13 mouse cellular contexts compared by ENCODE assay signal in genomic region chr17:28424373-28424772, GRCm38 (mm10). TPM values are rescaled to one million over a fixed set of nuclear protein-coding genes. Genes with fewer than 3 reads are reported as not detected.
A peak's percentile ranks its signal among the peaks of the same experiment; 100 is the strongest.
DNase-seq lines count a peak whose midpoint lies in the region; ATAC-seq and TF ChIP-seq lines count a peak whose summit lies in the region.
"Had no signal": no experiment of that assay in that cellular context is flagged by ENCODE, and none has a peak within 500 bp of the region (broad histone marks: within the 10 kb centered on the region; RNA-seq: fewer than 3 reads in every experiment).

No protein-coding gene starts in this region.

- peak; percentile 47 for DNase-seq in adrenal gland, adult 2 months
- DNase-seq in adrenal gland, postnatal 4 days (ENCODE audit: low spot score in 2 of 2), result no peak
- DNase-seq in liver, adult 2 months (ENCODE audit: extremely low read depth, low read depth, low spot score), result peak; percentile 58
- DNase-seq in liver, result no peak
- peak; percentile 52 to 67 for DNase-seq in heart, postnatal 10 days
- peak; percentile 85 for DNase-seq in lung, postnatal 25 days (ENCODE audit: low spot score)
- DNase-seq: embryo, embryonic 11 days; liver, embryonic 13.5 days had no signal

- H3K9ac ChIP-seq in liver, adult 2 months (ENCODE audit: low read depth, low read length), result no peak overlapping the region
- H3K9ac ChIP-seq: liver, embryonic 13.5 days had no signal

- WGBS in liver, adult 2 months, result 47% methylated on average over 6 of the region's 6 CpGs

- no peak for TF ChIP-seq POLR2A in liver, adult 2 months (IDR thresholded peaks at IDR 0.05; ENCODE audit: extremely low read depth, insufficient read depth, low read length)

- H3K27ac ChIP-seq in liver, adult 2 months (replicated peaks; ENCODE audit: insufficient read depth, low read depth, low read length), result no peak overlapping the region
- H3K27ac ChIP-seq: liver, embryonic 13.5 days had no signal

- peaks cover 21% of the 10 kb centered on the region for H3K4me1 ChIP-seq in liver, adult 2 months (ENCODE audit: control insufficient read depth, insufficient read depth, low read length)

- no peak for ATAC-seq in erythroblast, adult 5-6 weeks (replicated peaks; ENCODE audit: low FRiP score, poor library complexity, severe bottlenecking)
- no peak for ATAC-seq in inflammation-experienced regulatory T-cells, adult 6 months
- ATAC-seq: forebrain, embryonic 14.5 days; midbrain, embryonic 16.5 days had no signal

- peaks cover 31% of the 10 kb centered on the region for H3K36me3 ChIP-seq in liver, adult 2 months (ENCODE audit: control insufficient read depth, insufficient read depth, low read length)

- intact Hi-C loops in heart, postnatal 10 days (cut with DNase I), result no loop called here

- no peak for TF ChIP-seq CTCF in liver, adult 2 months (IDR thresholded peaks at IDR 0.05; ENCODE audit: low read depth, low read length)

- no peak overlapping the region for H3K4me3 ChIP-seq in liver, adult 2 months (ENCODE audit: insufficient read depth, low read depth, low read length)
- H3K4me3 ChIP-seq: liver, embryonic 13.5 days had no signal

- H3K27me3 ChIP-seq in liver, adult 2 months (ENCODE audit: control insufficient read depth, insufficient read depth, low read length), result no peaks in the 10 kb centered on the region
- H3K27me3 ChIP-seq: liver, embryonic 13.5 days had no signal

- H3K79me2 ChIP-seq in liver, adult 2 months (ENCODE audit: control insufficient read depth, insufficient read depth, low read length), result no peaks in the 10 kb centered on the region

RNA-seq across cellular contexts. Expression of gene Tulp1, which starts 59.4 kb away (rescaled TPM):
- total RNA-seq in adrenal gland, adult 2 months (2021), result not detected
- polyA plus RNA-seq in adrenal gland, adult 2 months (2012; rRNA removed), result 0.49 and 0.91 TPM in 2 replicates
- 1 to 10 TPM in 1 of 2 experiments, under 1 TPM in 1; 0.62 to 1.5 TPM for total RNA-seq in adrenal gland, postnatal 4 days (2021)
- not detected in 2 replicates for total RNA-seq in liver, adult 2 months (2014; rRNA removed)
- polyA plus RNA-seq in liver, adult 2 months (2012; rRNA removed), result not detected in 2 replicates
- under 1 TPM; 0.86 to 0.94 TPM for total RNA-seq in heart, postnatal 10 days (2021)
- total RNA-seq in erythroblast, adult 5-6 weeks (2015; ENCODE audit: low replicate concordance), result not detected in 2 replicates
- total RNA-seq in erythroblast, adult 5-6 weeks (2017; ENCODE audit: low replicate concordance), result 0.28 TPM in 1 of 2 replicates, not detected in the other
- polyA plus RNA-seq in inflammation-experienced regulatory T-cells, adult 6 months (2017; shearing (Covaris generic)), result under 1 TPM in 2 of 3 experiments, not detected in 1; 0.24 to 0.39 TPM
- total RNA-seq: layer of hippocampus, postnatal 14 days had no signal

Comparison
In these comparisons a context has a peak if more than half of its experiments do, and no peak if none do; other contexts are left out.
1. DNase-seq: peak in adrenal gland, adult 2 months (single experiment), liver, adult 2 months (single experiment), heart, postnatal 10 days (2 of 2) and lung, postnatal 25 days (single experiment); none in adrenal gland, postnatal 4 days (0 of 2) and liver (single experiment).